ENCODE assay signal across 8 mouse cellular contexts in genomic region chr5:73379908-73380307, GRCm38 (mm10). TPM values are rescaled to one million over a fixed set of nuclear protein-coding genes. Genes with fewer than 3 reads are reported as not detected.
DNase-seq lines count a peak whose midpoint lies in the region; ATAC-seq lines count a peak whose summit lies in the region.

No protein-coding gene starts in this region.

- no peak overlapping the region for H3K27ac ChIP-seq in hindbrain, embryonic 13.5 days

- no peak overlapping the region for H3K4me3 ChIP-seq in hindbrain, embryonic 13.5 days

- ATAC-seq in hindbrain, embryonic 13.5 days (ENCODE audit: low FRiP score) = peak; percentile 83

- H3K9me3 ChIP-seq in hindbrain, embryonic 13.5 days = no peaks in the 10 kb centered on the region

- peaks cover 18% of the 10 kb centered on the region for H3K27me3 ChIP-seq in hindbrain, embryonic 13.5 days

- no peak overlapping the region for H3K4me2 ChIP-seq in hindbrain, embryonic 13.5 days

- no peaks in the 10 kb centered on the region for H3K36me3 ChIP-seq in hindbrain, embryonic 13.5 days

- H3K4me1 ChIP-seq in hindbrain, embryonic 13.5 days (replicated peaks) = peaks cover 6% of the 10 kb centered on the region; the same call in 1 of the 2 replicates

- peak; percentile 94 for DNase-seq in NIH3T3 (ENCODE audit: low read depth)
- DNase-seq in cerebellum, postnatal 10 days = peak; percentile 93 to 95
- peak; percentile 92 to 94 for DNase-seq in frontal cortex, postnatal 25 days (ENCODE audit: low spot score in 2 of 2)
- DNase-seq in layer of hippocampus, postnatal 14 days (ENCODE audit: low spot score in 2 of 2) = peak; percentile 87 to 89
- DNase-seq in lung, postnatal 10 days = peak; percentile 88
- DNase-seq in right cerebral cortex, adult 18-20 months = peak; percentile 89
- DNase-seq in urinary bladder, postnatal 10 days (ENCODE audit: low spot score) = peak; percentile 67

- no peak overlapping the region for H3K9ac ChIP-seq in hindbrain, embryonic 13.5 days

- 36% methylated on average over 3 of the region's 3 CpGs for WGBS in hindbrain, embryonic 13.5 days

RNA-seq across cellular contexts. Expression of gene Cwh43, which starts 26.0 kb away (rescaled TPM):
- 0.12 and 0.13 TPM in 2 replicates for polyA plus RNA-seq in hindbrain, embryonic 13.5 days (2015; fragmentation: Nextera tagmentation; extraction: Ambion mirVana)
- 1 to 10 TPM; 3.3 to 3.4 TPM for total RNA-seq in layer of hippocampus, postnatal 14 days (2021)

RNA-seq across cellular contexts. Expression of gene Ociad2, which starts 39.1 kb away (rescaled TPM):
- 20.2 and 23.5 TPM in 2 replicates for polyA plus RNA-seq in hindbrain, embryonic 13.5 days (2015; fragmentation: Nextera tagmentation; extraction: Ambion mirVana)
- total RNA-seq in layer of hippocampus, postnatal 14 days (2021) = 100 to 1,000 TPM; 108 to 112 TPM
